Mouse (Mus musculus): Measurements from ENCODE around the gene Rab11b. TPM values are rescaled to one million over a fixed set of nuclear protein-coding genes. Genes with fewer than 3 reads are reported as not detected.
A peak's percentile ranks its signal among the peaks of the same experiment; 100 is the strongest.

The Rab11b gene
- total and polyA plus RNA-seq, 3 experiments = 24.0 to 105 TPM; not detected in 1

DNA sequence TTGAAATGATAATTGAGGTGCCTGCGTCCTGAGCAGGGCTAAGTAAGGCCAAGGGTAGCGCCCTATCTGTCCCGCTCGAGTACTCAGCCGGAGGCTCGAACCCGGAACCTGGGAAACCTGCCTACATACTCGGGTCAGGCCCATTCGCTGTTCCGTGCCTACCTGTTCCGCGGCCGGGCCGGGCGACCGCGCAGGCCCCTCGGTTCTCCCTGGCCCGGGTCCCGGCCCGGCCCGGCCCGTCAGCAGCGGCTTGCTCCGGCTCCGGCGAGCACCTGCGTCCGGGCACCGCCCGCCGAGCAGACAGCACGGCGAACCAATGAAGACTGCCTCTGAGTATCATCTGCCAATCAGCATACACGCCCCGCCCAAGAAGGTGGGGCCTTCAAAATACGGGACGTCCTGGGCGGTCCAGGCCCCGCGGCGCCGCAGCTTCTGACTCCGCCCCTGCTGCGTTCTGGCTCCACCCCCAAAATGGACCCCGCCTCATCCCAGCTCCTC lies 41.9 kb downstream of the Rab11b start, which contains the start of gene March2:
March2 (minus strand) TSS at position 287 of the 498 bp plus-strand sequence.
- H3K4me1 ChIP-seq (ENCODE audit: control insufficient read depth in 1 of 2, insufficient read depth in 2 of 2, low read length in 2 of 2) = peaks cover 10 to 20% of the 10 kb centered on the region in 2 experiments
- peak within 1 kb of the TSS; percentile 58 to 96 for H3K4me3 ChIP-seq (ENCODE audit: control insufficient read depth in 1 of 2, insufficient read depth in 1 of 2, low read depth in 2 of 2, low read length in 2 of 2)
- peak; percentile 96 for DNase-seq (ENCODE audit: low read depth, low spot score)
- H3K79me2 ChIP-seq (ENCODE audit: control insufficient read depth, insufficient read depth, low read length, poor library complexity) = peaks cover 3% of the 10 kb centered on the region; the same call in 1 of the 2 replicates
- H3K9me3 ChIP-seq (replicated peaks; ENCODE audit: insufficient read depth, low read length) = no peaks in the 10 kb centered on the region
- no peaks in the 10 kb centered on the region for H3K27me3 ChIP-seq (ENCODE audit: control insufficient read depth in 1 of 2, insufficient read depth in 2 of 2, low read length in 2 of 2)
- peaks cover 0 to 19% of the 10 kb centered on the region in 2 experiments; a peak in 2 of 4 replicates for H3K36me3 ChIP-seq (ENCODE audit: control insufficient read depth in 1 of 2, insufficient read depth in 2 of 2, low read length in 2 of 2)
- no peak for TF ChIP-seq MXI1 (IDR thresholded peaks at IDR 0.05; ENCODE audit: low read depth, low read length)
- peak; percentile 77 to 84 for TF ChIP-seq POLR2A (IDR thresholded peaks at IDR 0.05; ENCODE audit: control insufficient read depth in 1 of 2, insufficient read depth in 1 of 2, low read depth in 1 of 2, low read length in 2 of 2, poor library complexity in 1 of 2)
- peak; percentile 20; the same call in 1 of the 2 replicates for TF ChIP-seq TCF12 (IDR thresholded peaks at IDR 0.05; ENCODE audit: low read depth, low read length)
- TF ChIP-seq SIN3A (IDR thresholded peaks at IDR 0.05; ENCODE audit: low read length) = peak; percentile 28; the same call in 1 of the 2 replicates
- TF ChIP-seq ELF1 (IDR thresholded peaks at IDR 0.05; ENCODE audit: low read depth, low read length) = peak; percentile 30; the same call in 1 of the 2 replicates
- TF ChIP-seq NELFE (IDR thresholded peaks at IDR 0.05; ENCODE audit: low read depth, low read length) = peak; percentile 65
- TF ChIP-seq HCFC1 (IDR thresholded peaks at IDR 0.05; ENCODE audit: low read depth, low read length) = peak; percentile 17; the same call in 1 of the 2 replicates
- TF ChIP-seq MAX (IDR thresholded peaks at IDR 0.05; ENCODE audit: low read length) = peak; percentile 28; the same call in 1 of the 2 replicates
- no peak for TF ChIP-seq MYB (IDR thresholded peaks at IDR 0.05; ENCODE audit: low read depth, low read length)
- no peak for TF ChIP-seq SMC3 (IDR thresholded peaks at IDR 0.05; ENCODE audit: low read depth, low read length)
- 0 out of 2 replicates have a peak within 1 kb of the TSS, but pooled peaks have one; percentile 0 for H3K27ac ChIP-seq (ENCODE audit: control insufficient read depth, low read depth, low read length)
- peak within 1 kb of the TSS; percentile 87 for H3K9ac ChIP-seq (ENCODE audit: control insufficient read depth, low read depth, low read length, poor library complexity, severe bottlenecking)

DNA sequence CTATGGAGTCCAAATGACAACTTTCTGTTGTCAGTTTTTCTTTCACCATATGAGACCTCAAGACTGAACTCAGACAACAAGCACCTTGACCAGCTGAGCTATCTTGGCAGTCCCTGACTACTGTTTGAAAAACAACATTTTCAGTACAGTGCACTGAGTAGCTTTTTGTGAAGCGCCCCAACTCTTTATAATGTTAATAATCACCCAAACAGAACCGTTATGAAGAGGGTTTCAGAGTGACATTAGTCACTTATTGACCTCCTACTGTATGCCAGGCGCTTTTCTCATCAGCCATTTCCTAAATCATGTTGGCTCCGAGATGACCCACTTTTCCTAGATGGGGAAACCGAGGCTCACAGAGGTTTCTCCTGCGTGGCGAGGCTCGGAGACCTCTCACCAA lies 42.3 kb downstream of the Rab11b start:
- 0 out of 2 replicates have a peak overlapping the region, but pooled peaks have one; percentile 0 for H3K27ac ChIP-seq (ENCODE audit: control insufficient read depth, low read depth, low read length)
- TF ChIP-seq ZNF384 (IDR thresholded peaks at IDR 0.05; ENCODE audit: low read depth, low read length) (no peak), CHD1 (IDR thresholded peaks at IDR 0.05; ENCODE audit: low read depth, low read length) (0 out of 2 replicates have a peak, but pooled peaks have one; percentile 62)
- H3K9me3 ChIP-seq (replicated peaks; ENCODE audit: insufficient read depth, low read length) = no peaks in the 10 kb centered on the region
- peak overlapping the region; percentile 87 for H3K9ac ChIP-seq (ENCODE audit: control insufficient read depth, low read depth, low read length, poor library complexity, severe bottlenecking)
- H3K27me3 ChIP-seq (ENCODE audit: control insufficient read depth in 1 of 2, insufficient read depth in 2 of 2, low read length in 2 of 2) = no peaks in the 10 kb centered on the region
- peaks cover 0 to 21% of the 10 kb centered on the region in 2 experiments; a peak in 2 of 4 replicates for H3K36me3 ChIP-seq (ENCODE audit: control insufficient read depth in 1 of 2, insufficient read depth in 2 of 2, low read length in 2 of 2)
- peaks cover 10 to 22% of the 10 kb centered on the region in 2 experiments for H3K4me1 ChIP-seq (ENCODE audit: control insufficient read depth in 1 of 2, insufficient read depth in 2 of 2, low read length in 2 of 2)
- H3K79me2 ChIP-seq (ENCODE audit: control insufficient read depth, insufficient read depth, low read length, poor library complexity) = peaks cover 3% of the 10 kb centered on the region; the same call in 1 of the 2 replicates
- peak overlapping the region; percentile 58 to 96 for H3K4me3 ChIP-seq (ENCODE audit: control insufficient read depth in 1 of 2, insufficient read depth in 1 of 2, low read depth in 2 of 2, low read length in 2 of 2)
- DNase-seq (ENCODE audit: low read depth, low spot score) = no peak

DNA sequence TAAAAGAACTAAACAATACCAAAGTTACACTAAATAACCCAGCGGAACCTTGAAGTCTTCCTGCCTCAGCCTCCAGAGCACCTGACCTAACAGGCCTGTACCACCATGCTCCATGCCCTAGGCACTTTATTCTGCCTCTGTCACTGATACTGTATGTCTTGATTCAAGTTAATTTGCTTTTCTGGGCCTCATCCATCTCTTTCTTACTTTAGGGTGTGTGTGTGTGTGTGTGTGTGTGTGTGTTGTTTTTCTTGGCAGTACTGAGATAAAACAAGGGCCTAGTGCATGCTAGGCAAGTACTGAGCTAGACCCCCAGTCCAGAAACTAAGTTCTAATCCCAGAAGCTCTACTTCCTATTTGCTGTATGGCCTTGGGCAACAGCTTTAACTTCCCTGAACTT lies 43.1 kb downstream of the Rab11b start:
- H3K36me3 ChIP-seq (ENCODE audit: control insufficient read depth in 1 of 2, insufficient read depth in 2 of 2, low read length in 2 of 2) = peaks cover 0 to 28% of the 10 kb centered on the region in 2 experiments; a peak in 2 of 4 replicates
- peaks cover 17 to 28% of the 10 kb centered on the region in 2 experiments for H3K4me1 ChIP-seq (ENCODE audit: control insufficient read depth in 1 of 2, insufficient read depth in 2 of 2, low read length in 2 of 2)
- no peaks in the 10 kb centered on the region for H3K9me3 ChIP-seq (replicated peaks; ENCODE audit: insufficient read depth, low read length)
- no peak overlapping the region for H3K27ac ChIP-seq (ENCODE audit: control insufficient read depth, low read depth, low read length)
- TF ChIP-seq USF1 (IDR thresholded peaks at IDR 0.05; ENCODE audit: low read depth, low read length) = no peak
- TF ChIP-seq ZMIZ1 (IDR thresholded peaks at IDR 0.05; ENCODE audit: low read depth, low read length) = no peak
- TF ChIP-seq GABPA (IDR thresholded peaks at IDR 0.05; ENCODE audit: low read depth, low read length) = no peak
- TF ChIP-seq CTCF (IDR thresholded peaks at IDR 0.05 in 2 of 3, conservative IDR thresholded peaks at IDR 0.05 in 1 of 3; ENCODE audit: control insufficient read depth in 1 of 3, insufficient read depth in 1 of 3, low read depth in 2 of 3, low read length in 3 of 3, poor library complexity in 1 of 3, severe bottlenecking in 1 of 3) = no peak
- no peak for TF ChIP-seq SIN3A (IDR thresholded peaks at IDR 0.05; ENCODE audit: low read length)
- no peak for TF ChIP-seq KAT2A (conservative IDR thresholded peaks at IDR 0.05; ENCODE audit: low read depth, low read length)
- no peak for TF ChIP-seq RCOR1 (IDR thresholded peaks at IDR 0.05; ENCODE audit: low read depth, low read length)
- no peak for TF ChIP-seq MYC (IDR thresholded peaks at IDR 0.05; ENCODE audit: low read depth, low read length)
- H3K9ac ChIP-seq (ENCODE audit: control insufficient read depth, low read depth, low read length, poor library complexity, severe bottlenecking) = no peak overlapping the region
- no peaks in the 10 kb centered on the region for H3K27me3 ChIP-seq (ENCODE audit: control insufficient read depth in 1 of 2, insufficient read depth in 2 of 2, low read length in 2 of 2)
- no peak overlapping the region for H3K4me3 ChIP-seq (ENCODE audit: control insufficient read depth in 1 of 2, insufficient read depth in 1 of 2, low read depth in 2 of 2, low read length in 2 of 2)
- DNase-seq (ENCODE audit: low read depth, low spot score) = peak; percentile 30
- H3K79me2 ChIP-seq (ENCODE audit: control insufficient read depth, insufficient read depth, low read length, poor library complexity) = peaks cover 3% of the 10 kb centered on the region; the same call in 1 of the 2 replicates
